Mouse (Mus musculus) liver, postnatal 0 days (tissue): ENCODE measurements around the gene Pawr.

ENCODE experiments used
- CTCF ChIP-seq: sonication (generic); IDR thresholded peaks from 2 replicates; pipeline ENCODE4 v1.5.1; 2016; ENCODE audit warnings: antibody characterized with exemption, low read depth
- EP300 ChIP-seq: IDR thresholded peaks from 2 replicates; pipeline ENCODE4 v1.6.1; 2016; ENCODE audit warnings: antibody characterized with exemption, low read depth, mild to moderate bottlenecking

DNA sequence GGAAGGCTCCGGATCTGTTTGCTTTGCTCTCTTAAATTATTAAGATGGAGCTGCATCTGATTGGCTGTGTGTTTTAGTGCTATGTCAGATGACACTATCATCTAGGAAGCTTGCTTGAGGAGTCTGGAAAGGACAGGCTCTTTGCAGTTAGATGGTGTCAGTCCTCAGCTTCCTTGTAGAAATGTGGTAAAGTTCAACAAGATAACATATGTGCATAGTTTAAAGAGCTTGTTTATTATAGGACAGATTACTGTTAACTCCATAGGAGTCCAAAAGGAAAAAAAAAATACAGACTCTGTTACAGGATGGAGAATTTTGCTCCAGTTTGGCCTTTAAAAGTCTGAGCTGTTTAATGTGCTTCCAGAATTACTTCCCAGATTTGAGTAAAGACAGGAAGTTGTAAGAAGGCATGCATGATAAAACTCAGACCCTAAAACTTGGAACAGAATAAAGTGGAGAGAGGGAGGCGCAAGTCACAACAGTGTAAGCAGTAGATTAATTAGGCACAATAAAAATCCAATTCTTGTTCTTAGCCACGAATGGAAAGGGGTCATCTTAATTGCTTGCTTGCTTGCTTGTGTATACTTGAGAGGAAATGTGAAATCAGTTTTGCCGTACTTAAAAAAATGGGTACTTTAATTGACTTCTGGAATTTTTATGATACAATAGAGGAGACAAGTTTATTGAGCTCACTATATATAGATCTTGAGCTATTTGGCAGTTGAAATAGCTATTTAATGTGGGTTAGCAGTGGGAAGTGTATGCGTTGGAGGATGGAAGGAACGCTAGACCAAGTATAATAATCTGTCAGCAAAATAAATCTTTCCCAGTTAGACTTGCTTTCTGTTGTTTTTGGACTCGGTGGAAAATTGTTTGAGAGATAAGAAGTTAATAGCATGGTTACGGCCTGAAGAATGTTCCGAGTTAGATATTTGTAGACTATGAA, 18.5 kb downstream of the Pawr start:
- TF ChIP-seq CTCF (no peak), EP300 (no peak)
